13 mouse cellular contexts compared by ENCODE assay signal in the genomic region with DNA sequence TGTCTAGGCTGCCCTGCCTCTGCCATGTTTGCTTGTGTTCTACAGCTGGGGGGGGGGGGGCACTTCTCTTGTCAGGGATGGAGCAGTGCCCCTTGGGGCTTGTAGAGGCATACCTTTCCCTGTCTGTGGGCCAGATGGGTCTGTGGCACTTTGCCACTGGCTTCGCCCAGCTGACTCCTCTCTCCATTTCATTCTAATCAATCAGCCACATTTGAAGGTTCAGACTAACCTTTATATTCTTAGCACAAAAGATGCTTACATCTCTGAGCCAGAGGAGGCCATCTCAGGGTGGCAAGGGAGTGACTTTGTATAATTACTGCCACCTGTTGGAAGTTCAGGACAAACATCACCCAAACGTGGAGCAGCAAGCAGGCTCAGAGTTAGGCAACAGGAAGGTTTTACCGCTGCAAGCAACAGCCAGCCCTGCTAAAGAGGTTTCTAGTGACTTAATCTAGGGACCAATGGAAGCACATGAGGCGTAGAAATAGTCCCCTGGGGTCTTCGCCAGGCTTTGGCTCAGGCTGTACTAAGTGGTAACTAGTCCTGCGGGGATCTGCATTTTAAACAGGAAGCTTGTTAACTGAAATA. TPM values are rescaled to one million over a fixed set of nuclear protein-coding genes. Genes with fewer than 3 reads are reported as not detected.
DNase-seq lines count a peak whose midpoint lies in the region; ATAC-seq and TF ChIP-seq lines count a peak whose summit lies in the region.
"Had no signal": no experiment of that assay in that cellular context is flagged by ENCODE, and none has a peak within 500 bp of the region (broad histone marks: within the 10 kb centered on the region; RNA-seq: fewer than 3 reads in every experiment).

No protein-coding gene starts in this region.

- no peaks in the 10 kb centered on the region for H3K9me3 ChIP-seq in forebrain, embryonic 10.5 days
- H3K9me3 ChIP-seq in forebrain, embryonic 12.5 days: no peaks in the 10 kb centered on the region
- no peaks in the 10 kb centered on the region for H3K9me3 ChIP-seq in liver, embryonic 14.5 days (ENCODE audit: control insufficient read depth, low read length)
- no peaks in the 10 kb centered on the region for H3K9me3 ChIP-seq in liver, embryonic 12.5 days (replicated peaks)
- H3K9me3 ChIP-seq: forebrain, embryonic 13.5 days; heart, embryonic 13.5 days had no signal

- H3K4me1 ChIP-seq in forebrain, embryonic 10.5 days: 0 out of 2 replicates have a peak, but pooled peaks cover 6% of the 10 kb centered on the region
- 0 out of 2 replicates have a peak, but pooled peaks cover 3% of the 10 kb centered on the region for H3K4me1 ChIP-seq in forebrain, embryonic 12.5 days
- H3K4me1 ChIP-seq in liver, embryonic 14.5 days (replicated peaks; ENCODE audit: control insufficient read depth in 2 of 2, insufficient read depth in 2 of 2, low read length in 1 of 2): peaks cover 0 to 2% of the 10 kb centered on the region in 2 experiments; a peak in 1 of 4 replicates
- no peaks in the 10 kb centered on the region for H3K4me1 ChIP-seq in liver, embryonic 12.5 days

- WGBS in forebrain, embryonic 10.5 days: 57% methylated on average over 6 of the region's 6 CpGs
- 50% methylated on average over 6 of the region's 6 CpGs for WGBS in forebrain, embryonic 12.5 days
- WGBS in liver, embryonic 14.5 days (ENCODE audit: insufficient replicate concordance): 45% methylated on average over 6 of the region's 6 CpGs
- WGBS in liver, embryonic 12.5 days (ENCODE audit: insufficient replicate concordance): 50% methylated on average over 6 of the region's 6 CpGs

- no peak overlapping the region for H3K4me3 ChIP-seq in forebrain, embryonic 10.5 days
- no peak overlapping the region for H3K4me3 ChIP-seq in forebrain, embryonic 12.5 days (replicated peaks)
- H3K4me3 ChIP-seq in liver, embryonic 14.5 days (ENCODE audit: insufficient read depth in 1 of 2, low read depth in 2 of 2, low read length in 2 of 2): no peak overlapping the region
- no peak overlapping the region for H3K4me3 ChIP-seq in liver, embryonic 12.5 days
- H3K4me3 ChIP-seq: forebrain, embryonic 13.5 days; heart, embryonic 13.5 days had no signal

- H3K27ac ChIP-seq in forebrain, embryonic 10.5 days: peak overlapping the region; percentile 25; the same call in 1 of the 2 replicates
- H3K27ac ChIP-seq in forebrain, embryonic 12.5 days: no peak overlapping the region
- no peak overlapping the region for H3K27ac ChIP-seq in liver, embryonic 14.5 days
- H3K27ac ChIP-seq in liver, embryonic 12.5 days: no peak overlapping the region
- H3K27ac ChIP-seq: forebrain, embryonic 13.5 days; heart, embryonic 13.5 days had no signal

- ATAC-seq in forebrain, embryonic 12.5 days (ENCODE audit: low FRiP score): no peak
- no peak for ATAC-seq in liver, embryonic 14.5 days (ENCODE audit: insufficient read depth)
- no peak for ATAC-seq in liver, embryonic 12.5 days
- peak; percentile 22; the same call in 1 of the 2 replicates for ATAC-seq in granulocyte monocyte progenitor cell, adult 5-6 weeks (replicated peaks; ENCODE audit: poor library complexity, severe bottlenecking)
- ATAC-seq in CD4-positive, CD25-positive, alpha-beta regulatory T cell, adult 4 months: no peak
- ATAC-seq: forebrain, embryonic 13.5 days had no signal

- no peak overlapping the region for H3K9ac ChIP-seq in forebrain, embryonic 12.5 days
- H3K9ac ChIP-seq in liver, embryonic 14.5 days (replicated peaks): no peak overlapping the region
- H3K9ac ChIP-seq in liver, embryonic 12.5 days: no peak overlapping the region
- H3K9ac ChIP-seq: forebrain, embryonic 13.5 days; heart, embryonic 13.5 days had no signal

- no peaks in the 10 kb centered on the region for H3K36me3 ChIP-seq in forebrain, embryonic 10.5 days (replicated peaks)
- no peaks in the 10 kb centered on the region for H3K36me3 ChIP-seq in forebrain, embryonic 12.5 days (replicated peaks)
- H3K36me3 ChIP-seq in liver, embryonic 14.5 days (replicated peaks; ENCODE audit: control insufficient read depth, insufficient read depth, low read depth): no peaks in the 10 kb centered on the region
- H3K36me3 ChIP-seq in liver, embryonic 12.5 days: no peaks in the 10 kb centered on the region
- H3K36me3 ChIP-seq: heart, embryonic 13.5 days had no signal

- no peak for TF ChIP-seq EP300 in liver, embryonic 14.5 days (IDR thresholded peaks at IDR 0.05; ENCODE audit: low read depth)

- H3K4me2 ChIP-seq in forebrain, embryonic 12.5 days: no peak overlapping the region
- H3K4me2 ChIP-seq in liver, embryonic 14.5 days (ENCODE audit: low read depth): no peak overlapping the region
- H3K4me2 ChIP-seq in liver, embryonic 12.5 days: no peak overlapping the region
- H3K4me2 ChIP-seq: forebrain, embryonic 13.5 days; heart, embryonic 13.5 days had no signal

- TF ChIP-seq CTCF in liver, embryonic 14.5 days (IDR thresholded peaks at IDR 0.05; ENCODE audit: low read depth): peak; percentile 24; the same call in 1 of the 2 replicates

- H3K27me3 ChIP-seq in forebrain, embryonic 10.5 days (ENCODE audit: poor library complexity, severe bottlenecking): no peaks in the 10 kb centered on the region
- H3K27me3 ChIP-seq in forebrain, embryonic 12.5 days: no peaks in the 10 kb centered on the region
- no peaks in the 10 kb centered on the region for H3K27me3 ChIP-seq in liver, embryonic 14.5 days (ENCODE audit: control insufficient read depth, insufficient read depth, low read length)
- no peaks in the 10 kb centered on the region for H3K27me3 ChIP-seq in liver, embryonic 12.5 days (replicated peaks)
- H3K27me3 ChIP-seq: forebrain, embryonic 13.5 days had no signal

- DNase-seq in forebrain, embryonic 10.5 days (ENCODE audit: extremely low spot score, low spot score): no peak
- DNase-seq in liver, embryonic 14.5 days (ENCODE audit: low read depth in 3 of 3, low spot score in 3 of 3): no peak
- peak; percentile 15 for DNase-seq in R1 (ENCODE audit: low read depth, low spot score)
- no peak for DNase-seq in spleen, postnatal 10 days (ENCODE audit: low spot score in 2 of 2)
- DNase-seq: kidney, adult 8-10 months had no signal

RNA-seq across cellular contexts. Expression of gene Kcnv2, which starts 9.9 kb away (rescaled TPM):
- polyA plus RNA-seq in forebrain, embryonic 10.5 days (2016; fragmentation: Nextera tagmentation; extraction: Ambion mirVana): 0.04 and 0.07 TPM in 2 replicates
- polyA plus RNA-seq in forebrain, embryonic 12.5 days (2016; fragmentation: Nextera tagmentation; extraction: Ambion mirVana): 0.08 TPM in 1 of 2 replicates, not detected in the other
- polyA plus RNA-seq in liver, embryonic 14.5 days (2012; rRNA removed): not detected in 2 replicates
- not detected in 2 replicates for polyA plus RNA-seq in liver, embryonic 14.5 days (2014; fragmentation: Nextera tagmentation; extraction: Ambion mirVana)
- not detected in 2 replicates for polyA plus RNA-seq in liver, embryonic 12.5 days (2016; fragmentation: Nextera tagmentation; extraction: Ambion mirVana)
- not detected in 2 replicates for total RNA-seq in granulocyte monocyte progenitor cell, adult 5-6 weeks (2014; fragmentation: Nextera tagmentation)
- not detected in 2 replicates for total RNA-seq in granulocyte monocyte progenitor cell, adult 5-6 weeks (2017)
- not detected for polyA plus RNA-seq in CD4-positive, CD25-positive, alpha-beta regulatory T cell, adult 4 months (2017; shearing (Covaris generic))
- total RNA-seq: left cerebral cortex, postnatal 10 days had no signal
- polyA plus RNA-seq: forebrain, embryonic 13.5 days; spleen, adult 2 months had no signal
